Mouse (Mus musculus) G1E (cell line): ENCODE measurements around the gene Ipmk. TPM values are rescaled to one million over a fixed set of nuclear protein-coding genes. Genes with fewer than 3 reads are reported as not detected.

Source experiments
- ATAC-seq: 2 replicates; pipeline ENCODE4 v1.8.0; 2016; ENCODE audit warnings: mild to moderate bottlenecking; ENCODE audit not compliant: insufficient number of reproducible peaks, poor library complexity, low FRiP score, severe bottlenecking; ENCODE audit errors: extremely low read depth
- DNase-seq: peaks from one replicate; pipeline ENCODE4 v3.0.0; 2012; ENCODE audit warnings: low spot score
- H3K27me3 ChIP-seq: 2 replicates; pipeline ENCODE4 v1.6.1; 2012; ENCODE audit warnings: mild to moderate bottlenecking, low read length, inconsistent platforms; ENCODE audit not compliant: insufficient read depth
- H3K36me3 ChIP-seq: replicated peaks from 2 replicates; pipeline ENCODE3; 2012; ENCODE audit warnings: mild to moderate bottlenecking, inconsistent platforms
- H3K4me1 ChIP-seq: 2 replicates; pipeline ENCODE4 v1.6.1; 2012; ENCODE audit warnings: low read depth, low read length, inconsistent platforms, mixed read lengths; ENCODE audit not compliant: insufficient read depth
- H3K4me3 ChIP-seq: 2 replicates; pipeline ENCODE4 v1.5.1; 2012; ENCODE audit warnings: low read depth, mild to moderate bottlenecking, inconsistent platforms, low read length, moderate library complexity, mixed read lengths
- H3K9me3 ChIP-seq: replicated peaks from 2 replicates; pipeline ENCODE4 v1.6.1; 2012; ENCODE audit warnings: inconsistent platforms
- CTCF ChIP-seq: IDR thresholded peaks from 2 replicates; pipeline ENCODE4 v1.5.1; 2012; ENCODE audit warnings: low read depth, low read length, inconsistent platforms, mixed read lengths
- GATA1 ChIP-seq: IDR thresholded peaks from 2 replicates; pipeline ENCODE4 v1.6.1; 2012; ENCODE audit warnings: borderline replicate concordance, low read length, inconsistent platforms, mixed read lengths
- GATA2 ChIP-seq: IDR thresholded peaks from 2 replicates; pipeline ENCODE4 v1.6.1; 2012; ENCODE audit warnings: low read depth, low read length, inconsistent platforms, borderline replicate concordance
- POLR2AphosphoS5 ChIP-seq: IDR thresholded peaks from 2 replicates; pipeline ENCODE4 v1.6.1; 2012; ENCODE audit warnings: low read depth, low read length, inconsistent platforms; ENCODE audit not compliant: insufficient replicate concordance
- TAL1 ChIP-seq: conservative IDR thresholded peaks from 2 replicates; pipeline ENCODE4 v1.6.1; 2012; ENCODE audit warnings: low read depth, low read length, inconsistent platforms, mixed read lengths
- polyA plus RNA-seq: library from polyadenylated mRNA; stranded (reverse); fragments of >175 nt; gene quantifications from 2 replicates; pipeline ENCODE4 v1.2.3, GENCODE M21; 2012
- total RNA-seq, 2 experiments: library from RNA; stranded (forward) in 1 of 2; stranded (reverse) in 1 of 2; fragments of 200-1000 nt in 1 of 2; fragments of >200 nt in 1 of 2; fragmentation: Nextera tagmentation in 1 of 2; gene quantifications; 2 replicates each; pipeline ENCODE4 v1.2.3; 2014 to 2017

The Ipmk gene
- total RNA-seq (2014; fragmentation: Nextera tagmentation) (31.6 and 34.3 TPM in 2 replicates), total RNA-seq (2017) (24.6 and 26.2 TPM in 2 replicates), polyA plus RNA-seq (12.8 and 19.3 TPM in 2 replicates)

DNA sequence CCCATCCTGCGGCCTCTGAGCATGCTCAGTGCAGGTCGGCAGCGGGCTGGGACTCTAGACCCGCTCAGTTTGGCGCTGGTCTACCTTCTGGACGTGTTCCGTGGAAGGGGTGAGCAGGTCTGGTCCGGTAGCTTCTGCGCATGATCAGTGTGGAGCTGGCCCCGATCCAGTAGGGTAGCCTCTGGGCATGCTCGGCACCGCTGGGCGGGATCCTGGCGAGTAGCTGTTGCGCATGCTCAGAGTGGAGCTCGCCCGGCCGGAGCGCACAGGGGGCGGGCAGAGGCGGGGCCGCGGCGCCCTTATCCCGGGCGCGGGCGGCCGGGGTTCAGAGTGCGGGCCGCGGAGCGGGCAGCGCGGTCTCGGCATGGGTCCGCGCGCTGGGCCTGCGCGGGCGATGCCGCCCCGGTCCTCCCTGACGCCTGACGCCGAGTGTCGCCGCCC lies at the start of gene Ipmk:
TSS of gene Ipmk (plus strand) at position 255 of the 441 bp plus-strand sequence.
- peaks cover 60% of the 10 kb centered on the region for H3K4me1 ChIP-seq
- TF ChIP-seq GATA1: no peak
- no peak for TF ChIP-seq CTCF
- no peak for TF ChIP-seq GATA2
- TF ChIP-seq POLR2AphosphoS5: no peak
- TF ChIP-seq TAL1: no peak
- H3K27me3 ChIP-seq: no peaks in the 10 kb centered on the region
- H3K36me3 ChIP-seq: peaks cover 29% of the 10 kb centered on the region
- H3K4me3 ChIP-seq: peak within 1 kb of the TSS; percentile 98
- H3K9me3 ChIP-seq: no peaks in the 10 kb centered on the region
- ATAC-seq: peak; percentile 82
- DNase-seq: peak; percentile 85

DNA sequence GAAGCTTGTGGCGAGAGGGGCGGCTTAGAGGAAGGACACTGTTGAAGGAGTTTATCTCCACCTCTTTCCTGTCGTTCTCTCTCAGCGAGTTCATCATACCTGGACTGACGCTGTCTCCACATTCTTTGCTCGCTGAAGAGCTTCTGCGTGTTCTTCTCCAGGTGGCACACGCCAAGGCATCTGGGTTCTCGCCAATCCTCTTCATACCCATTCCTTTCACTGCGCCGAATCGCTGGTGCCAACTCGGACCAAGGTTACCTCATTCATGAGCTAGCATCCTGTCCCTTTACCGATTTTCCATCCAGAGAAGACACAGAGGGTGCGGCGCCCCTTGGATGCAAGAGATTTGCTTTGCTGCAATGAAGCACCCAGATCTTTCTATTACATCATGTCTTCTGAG lies 47.4 kb upstream of the Ipmk start:
- Histone ChIP-seq H3K27me3 (no peaks in the 10 kb centered on the region), H3K36me3 (no peaks in the 10 kb centered on the region), H3K9me3 (no peaks in the 10 kb centered on the region), H3K4me3 (no peak overlapping the region), H3K4me1 (no peaks in the 10 kb centered on the region)
- no peak for TF ChIP-seq POLR2AphosphoS5
- no peak for TF ChIP-seq GATA1
- no peak for TF ChIP-seq GATA2
- TF ChIP-seq TAL1: no peak
- TF ChIP-seq CTCF: no peak
- ATAC-seq: no peak
- DNase-seq: no peak

DNA sequence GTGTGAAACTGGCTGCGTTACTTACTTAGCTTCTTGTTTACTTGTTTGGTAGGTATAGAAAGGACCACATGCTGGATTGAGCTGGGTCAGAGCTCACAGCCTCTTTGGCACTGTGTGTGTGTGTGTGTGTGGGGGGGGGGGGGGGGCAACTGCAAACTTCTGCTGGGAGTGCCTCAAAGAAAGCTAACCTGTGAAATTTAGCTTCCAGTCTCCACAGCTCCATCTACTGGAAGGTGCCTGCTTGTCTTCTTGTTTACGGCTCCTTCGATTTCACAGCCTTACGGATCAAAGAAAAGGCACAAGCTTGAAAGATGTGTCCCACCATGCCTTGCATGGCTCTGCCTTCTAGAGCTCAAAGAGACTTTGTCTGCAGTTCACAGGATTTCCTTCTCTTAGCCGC lies 45.1 kb upstream of the Ipmk start:
- H3K9me3 ChIP-seq: no peaks in the 10 kb centered on the region
- no peak for DNase-seq
- TF ChIP-seq GATA2 (no peak), CTCF (no peak), POLR2AphosphoS5 (no peak), TAL1 (no peak), GATA1 (no peak)
- no peaks in the 10 kb centered on the region for H3K27me3 ChIP-seq
- no peak for ATAC-seq
- no peaks in the 10 kb centered on the region for H3K36me3 ChIP-seq
- no peaks in the 10 kb centered on the region for H3K4me1 ChIP-seq
- H3K4me3 ChIP-seq: no peak overlapping the region

DNA sequence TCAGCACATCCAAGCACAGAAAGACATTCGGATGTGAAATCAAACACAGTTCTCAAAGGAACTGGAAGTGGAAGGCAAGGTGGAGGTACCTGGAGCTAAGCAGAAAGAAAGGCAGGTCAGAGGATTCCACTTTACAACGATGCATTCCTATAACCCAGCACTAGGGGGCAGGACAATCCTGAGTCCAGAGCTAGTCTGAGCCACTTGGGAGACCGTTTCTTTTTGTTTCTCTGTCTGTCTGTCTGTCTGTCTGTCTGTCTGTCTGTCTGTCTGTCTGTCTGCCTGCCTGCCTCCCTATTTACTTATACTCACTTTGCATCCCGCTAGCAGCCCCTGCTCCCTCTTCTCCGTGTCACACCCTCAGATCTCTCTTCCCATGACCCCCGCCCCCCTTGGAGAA lies 41.4 kb upstream of the Ipmk start:
- Histone ChIP-seq H3K27me3 (no peaks in the 10 kb centered on the region), H3K36me3 (no peaks in the 10 kb centered on the region), H3K4me3 (no peak overlapping the region), H3K9me3 (no peaks in the 10 kb centered on the region), H3K4me1 (no peaks in the 10 kb centered on the region; the same call in 1 of the 2 replicates)
- TF ChIP-seq CTCF (peak; percentile 24; the same call in 1 of the 2 replicates), GATA1 (no peak)
- no peak for DNase-seq
- no peak for ATAC-seq

DNA sequence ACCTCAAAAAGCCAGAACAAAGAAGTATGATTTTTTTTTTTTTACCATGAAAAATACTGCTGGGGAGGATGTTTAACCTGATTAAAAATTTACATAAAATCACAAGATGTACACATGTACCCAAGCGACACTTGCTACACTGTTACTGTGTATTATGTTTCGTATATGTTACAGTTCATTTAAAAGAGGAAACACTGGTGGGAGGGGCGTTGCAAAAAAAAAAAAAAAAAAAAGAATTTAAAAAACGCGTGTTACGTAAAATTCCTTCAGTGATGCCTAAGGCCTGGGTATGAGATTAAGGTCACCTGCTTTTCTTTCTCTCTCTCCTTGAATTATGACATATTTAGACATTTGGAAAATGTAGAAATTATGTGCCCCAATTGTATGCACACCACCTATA lies 40.8 kb upstream of the Ipmk start:
- no peaks in the 10 kb centered on the region for H3K36me3 ChIP-seq
- no peaks in the 10 kb centered on the region for H3K27me3 ChIP-seq
- no peaks in the 10 kb centered on the region; the same call in 1 of the 2 replicates for H3K4me1 ChIP-seq
- ATAC-seq (no peak), DNase-seq (no peak)
- TF ChIP-seq POLR2AphosphoS5 (no peak), CTCF (no peak), GATA2 (no peak), TAL1 (no peak), GATA1 (no peak)
- no peaks in the 10 kb centered on the region for H3K9me3 ChIP-seq
- no peak overlapping the region for H3K4me3 ChIP-seq

DNA sequence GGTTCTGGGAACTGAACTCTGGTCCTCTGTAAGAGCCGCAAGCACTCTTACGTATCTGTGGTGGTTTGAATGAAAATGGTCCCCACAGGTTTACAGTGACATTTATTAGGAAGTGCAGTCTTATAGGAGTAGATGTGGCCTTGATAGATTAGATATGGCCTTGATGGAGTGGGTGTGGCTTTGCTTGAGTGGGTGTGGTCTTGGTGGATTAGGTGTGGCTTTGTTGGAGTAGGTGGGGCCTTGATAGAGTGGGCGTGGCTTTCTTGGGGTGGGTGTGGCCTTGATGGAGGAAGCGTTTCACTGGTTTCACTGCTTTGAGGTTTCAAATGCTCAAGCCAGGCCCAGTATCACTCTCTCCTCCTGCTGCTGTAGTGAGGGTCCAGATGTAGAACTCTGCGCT lies 39.4 kb upstream of the Ipmk start:
- Histone ChIP-seq H3K9me3 (no peaks in the 10 kb centered on the region), H3K27me3 (no peaks in the 10 kb centered on the region), H3K36me3 (no peaks in the 10 kb centered on the region), H3K4me1 (no peaks in the 10 kb centered on the region; the same call in 1 of the 2 replicates), H3K4me3 (no peak overlapping the region)
- no peak for ATAC-seq
- no peak for DNase-seq
- TF ChIP-seq CTCF: no peak
- no peak for TF ChIP-seq TAL1
- no peak for TF ChIP-seq GATA1
- TF ChIP-seq POLR2AphosphoS5: no peak
- TF ChIP-seq GATA2: no peak

DNA sequence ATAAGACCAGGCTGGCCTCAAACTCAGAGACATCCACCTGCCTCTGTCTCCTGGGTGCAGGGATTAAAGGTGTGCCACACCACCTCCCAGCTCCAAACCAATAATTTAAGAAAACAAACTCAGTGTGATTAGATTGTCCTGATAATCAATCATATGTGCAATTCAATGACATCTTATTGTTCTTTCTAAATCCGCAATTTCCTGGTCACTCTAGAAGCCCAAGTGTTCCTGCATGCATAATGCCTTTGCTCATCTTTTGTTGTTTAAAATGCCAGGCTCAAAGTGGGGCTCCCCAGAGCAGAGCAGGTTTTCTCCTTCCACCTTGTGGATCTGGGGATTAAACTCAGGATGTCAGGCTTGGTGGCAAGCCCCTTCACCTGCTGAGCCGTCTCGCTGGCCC lies 37.3 kb upstream of the Ipmk start:
- TF ChIP-seq GATA1 (no peak), POLR2AphosphoS5 (no peak), CTCF (no peak), GATA2 (no peak), TAL1 (no peak)
- ATAC-seq: no peak
- H3K4me3 ChIP-seq: no peak overlapping the region
- no peaks in the 10 kb centered on the region for H3K36me3 ChIP-seq
- no peak for DNase-seq
- no peaks in the 10 kb centered on the region; the same call in 1 of the 2 replicates for H3K4me1 ChIP-seq
- H3K9me3 ChIP-seq: no peaks in the 10 kb centered on the region
- 0 out of 2 replicates have a peak, but pooled peaks cover 2% of the 10 kb centered on the region for H3K27me3 ChIP-seq
